Mouse (Mus musculus) adrenal gland, postnatal 14 days (tissue): Measurements from ENCODE around the gene Cd79a. TPM values are rescaled to one million over a fixed set of nuclear protein-coding genes. Genes with fewer than 3 reads are reported as not detected.

Experiments used
- DNase-seq: peaks from one replicate; pipeline ENCODE4 v3.0.0; 2021; ENCODE audit warnings: mixed read lengths
- long read RNA-seq, 2 experiments: library from polyadenylated mRNA; stranded (forward); transcript quantifications; one replicate each; pipeline ENCODE4 v2.0.0; 2021
- total RNA-seq: library from RNA; stranded (reverse); gene quantifications from 2 replicates; pipeline ENCODE4 v1.2.3, GENCODE M21; 2021

Cd79a gene
- 6.0 and 35.0 TPM in 2 replicates for total RNA-seq
- long read RNA-seq, experiment 1, partial matches to known transcripts: 0 of 1 reads
- long read RNA-seq, experiment 1, other reads (novel, unspliced or antisense): 0 of 1 reads
- long read RNA-seq, experiment 2, transcript Cd79a-201 (5 exons, 1,457 nt): major isoform, 8 of 9 reads
- long read RNA-seq, experiment 2, partial matches to known transcripts: 0 of 9 reads
- long read RNA-seq, experiment 2, other reads (novel, unspliced or antisense): 1 of 9 reads

DNA sequence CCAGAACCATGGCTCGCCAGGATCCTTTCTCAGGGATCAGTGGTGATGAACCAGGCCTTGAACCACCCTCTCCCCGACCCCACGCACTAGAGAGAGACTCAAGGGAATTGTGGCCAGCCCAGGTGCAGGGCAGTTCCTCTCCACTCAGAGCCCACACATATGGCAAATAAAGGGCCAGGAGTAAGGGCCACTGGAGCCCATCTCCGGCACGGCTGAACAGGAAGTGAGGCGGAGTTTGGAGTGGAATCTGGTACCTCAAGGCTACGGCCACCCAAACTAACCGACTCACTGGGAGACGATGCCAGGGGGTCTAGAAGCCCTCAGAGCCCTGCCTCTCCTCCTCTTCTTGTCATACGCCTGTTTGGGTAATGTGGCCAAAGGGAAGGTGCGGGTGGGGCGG is at the start of gene Cd79a:
Gene Cd79a (plus strand): TSS at position 158 of the 400 bp plus-strand sequence.
- peak; percentile 34 for DNase-seq

DNA sequence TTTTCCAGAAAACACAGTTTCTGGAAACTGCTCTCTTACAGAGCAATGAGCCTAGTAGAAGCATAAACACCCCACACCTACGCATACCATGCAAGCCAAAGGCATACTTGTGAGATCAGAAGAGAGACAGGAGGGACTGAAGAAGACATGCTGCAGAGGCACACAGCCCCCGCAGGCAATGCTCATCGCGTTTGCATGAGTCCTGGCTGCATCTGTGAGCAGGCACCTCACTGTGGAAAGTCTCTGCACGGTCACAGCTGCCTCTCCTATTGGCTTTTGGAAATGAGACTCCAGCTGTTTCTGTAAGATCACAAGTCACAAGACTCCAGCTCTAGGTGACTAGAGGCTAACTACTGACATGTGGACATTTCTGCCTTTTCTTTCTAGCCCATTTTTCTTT is 47.0 kb upstream of the Cd79a start:
- no peak for DNase-seq

DNA sequence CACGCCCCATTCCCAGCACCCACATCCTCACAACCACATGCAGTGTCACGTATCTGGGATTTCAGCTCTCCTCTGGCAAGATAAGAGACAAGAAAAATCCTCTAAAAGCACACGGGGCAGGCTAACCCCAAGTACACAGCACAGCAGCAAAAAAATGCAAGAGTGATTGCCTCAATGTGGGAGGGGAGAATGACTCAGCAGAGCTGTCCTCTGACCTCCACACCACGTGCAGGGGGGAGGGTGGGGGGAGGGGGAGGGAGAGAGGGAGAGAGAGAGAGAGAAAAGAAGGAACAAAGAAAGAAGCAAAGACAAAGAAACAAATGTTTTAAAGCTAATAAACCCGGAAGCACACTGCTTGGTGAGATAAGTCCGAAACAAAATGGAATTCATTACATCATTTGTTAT is 46.3 kb upstream of the Cd79a start:
- DNase-seq: peak; percentile 51

DNA sequence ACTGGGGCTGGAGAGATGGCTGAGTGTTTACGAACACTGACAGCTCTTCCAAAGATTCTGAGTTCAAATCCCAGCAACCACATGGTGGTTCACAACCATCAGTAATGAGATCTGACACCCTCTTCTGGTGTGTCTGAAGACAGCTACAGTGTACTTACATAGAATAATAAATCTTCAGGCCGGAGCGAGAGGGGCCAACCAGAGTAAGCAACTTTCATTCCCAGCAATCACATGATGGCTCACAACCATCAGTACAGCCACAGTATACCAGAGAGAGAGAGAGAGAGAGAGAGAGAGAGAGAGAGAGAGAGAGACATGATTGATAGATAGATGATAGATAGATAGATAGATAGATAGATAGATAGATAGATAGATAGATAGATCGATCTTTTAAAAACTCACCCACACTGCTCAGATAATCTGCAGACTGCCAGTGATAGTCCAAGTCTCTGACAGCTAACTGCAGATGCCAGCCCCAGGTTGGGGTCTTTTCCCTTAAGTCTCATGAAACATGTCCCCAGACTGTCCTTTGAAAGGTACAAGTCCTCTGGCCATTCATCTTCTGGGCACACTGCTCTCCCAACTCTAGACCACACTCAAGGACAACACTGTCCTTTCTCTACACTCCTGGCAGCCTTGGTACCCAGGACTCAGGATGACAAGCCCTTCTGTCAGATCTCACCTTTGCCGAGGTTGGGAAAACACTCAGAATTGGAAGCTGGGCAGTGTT is 45.4 kb upstream of the Cd79a start:
- DNase-seq: no peak

DNA sequence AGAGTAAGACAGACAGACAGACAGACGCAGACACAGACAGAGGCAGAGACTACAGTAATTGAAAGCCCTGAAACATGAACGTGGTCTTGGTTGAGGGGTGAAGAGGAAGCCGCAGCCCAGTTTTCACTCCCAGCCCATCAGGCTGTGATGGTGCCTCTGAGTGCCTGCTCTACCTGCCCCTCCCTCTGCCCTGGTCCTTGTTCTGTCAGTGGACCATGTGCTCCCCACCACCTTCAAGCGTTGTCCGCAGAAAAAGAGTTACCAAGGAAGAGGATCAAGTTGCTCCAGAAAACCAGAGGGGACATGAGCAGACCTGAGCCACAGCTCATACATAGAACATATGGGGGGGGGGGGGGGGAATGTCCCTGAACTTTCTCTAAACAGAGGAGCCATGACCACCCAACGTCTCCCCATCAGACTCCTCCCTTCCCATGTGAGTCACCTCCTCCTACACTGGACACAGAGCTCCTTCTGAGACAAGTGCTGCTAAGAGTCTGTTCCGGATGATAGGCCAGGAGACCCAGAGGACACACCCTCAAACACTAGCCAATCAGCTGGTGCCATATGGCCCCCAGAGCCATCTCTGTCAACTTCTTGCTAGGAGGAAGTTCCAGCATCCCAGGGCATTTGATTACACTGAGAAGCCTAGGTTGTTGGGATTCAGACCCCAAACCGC is 44.5 kb upstream of the Cd79a start:
- DNase-seq: no peak

DNA sequence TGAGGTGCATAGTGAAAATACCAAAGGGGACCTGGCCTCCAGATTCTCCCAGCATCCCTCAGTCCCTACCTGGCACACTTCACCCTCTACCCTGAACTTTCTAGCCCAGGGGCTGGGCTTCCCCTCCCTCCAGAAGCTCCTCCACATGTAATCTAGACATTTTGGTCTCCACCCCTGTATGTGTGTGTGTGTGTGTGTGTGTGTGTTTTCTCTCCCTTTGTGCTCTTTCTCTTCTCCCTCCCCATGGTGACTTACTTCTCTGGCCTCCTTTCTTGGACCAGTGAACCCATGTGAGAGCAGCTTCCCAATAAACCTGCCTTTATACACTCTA is 44.0 kb upstream of the Cd79a start:
- no peak for DNase-seq

DNA sequence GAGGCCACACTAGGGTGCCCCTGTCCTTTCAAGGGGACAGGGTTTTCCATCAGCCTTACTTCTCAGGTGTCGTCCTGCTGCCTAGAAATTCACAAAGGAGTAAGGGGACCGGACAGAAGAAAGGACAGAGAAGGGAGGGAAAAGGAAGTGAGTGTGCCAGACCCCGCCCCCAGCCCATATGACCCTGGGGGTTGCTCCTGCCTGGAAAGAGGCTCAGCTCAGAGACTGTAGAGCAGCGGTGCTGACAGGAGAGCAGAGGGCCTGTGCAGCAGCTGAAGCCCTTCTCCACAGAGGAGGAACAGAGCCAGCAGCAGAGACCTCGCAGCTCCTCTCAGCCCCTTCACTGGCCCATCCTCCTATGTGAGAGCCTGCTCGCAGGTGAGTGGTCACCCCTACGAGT is 43.5 kb upstream of the Cd79a start:
- DNase-seq: no peak

DNA sequence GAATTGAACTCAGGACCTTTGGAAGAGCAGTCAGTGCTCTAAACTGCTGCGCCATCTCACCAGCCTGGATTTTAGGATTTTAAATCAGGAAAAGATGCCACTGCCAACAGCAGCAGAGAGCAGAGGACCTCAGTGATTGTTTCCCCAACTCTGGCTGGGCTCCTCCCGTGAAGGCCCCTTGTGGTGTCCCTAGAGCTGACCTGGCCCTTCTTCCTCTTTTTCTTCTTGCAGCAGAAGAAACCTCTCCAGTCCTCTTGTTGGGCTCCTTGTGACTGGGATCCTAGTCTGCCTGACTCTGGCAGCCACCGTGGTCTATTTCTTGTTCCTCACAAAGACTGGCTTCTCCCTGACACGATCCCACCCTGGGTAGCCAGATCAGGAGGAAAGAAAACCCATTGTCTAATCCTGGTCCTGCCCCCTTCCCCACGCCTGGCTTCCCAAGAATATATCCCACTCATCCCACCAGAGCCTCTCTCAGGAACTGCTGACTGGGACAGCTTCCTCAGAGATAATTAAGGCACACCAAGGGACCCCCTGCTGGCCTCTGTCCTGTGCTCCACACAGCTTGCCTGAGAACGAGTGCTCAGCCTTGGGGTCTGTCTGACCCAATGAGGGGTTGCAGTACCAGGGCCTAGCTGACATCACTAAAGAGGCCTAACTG is 40.6 kb upstream of the Cd79a start:
- DNase-seq: no peak

DNA sequence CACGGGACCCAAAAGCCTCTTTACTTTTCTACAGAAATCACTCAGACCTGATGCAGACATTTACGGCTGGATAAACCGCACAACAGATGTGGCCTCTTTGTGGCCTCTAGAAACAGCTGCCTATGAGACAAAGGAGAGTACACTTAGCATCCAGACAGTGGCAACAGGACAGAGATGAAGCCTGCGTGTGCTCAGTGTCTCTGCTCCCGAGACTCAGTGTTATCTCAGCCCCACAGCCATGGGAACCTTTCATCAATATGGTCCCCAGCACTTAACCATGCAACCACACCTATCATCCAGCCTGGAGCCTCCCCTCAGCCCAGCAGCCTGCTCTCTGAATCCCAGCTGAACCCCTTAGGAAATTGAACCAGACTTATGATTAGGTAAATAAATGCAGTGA is 37.9 kb upstream of the Cd79a start:
- no peak for DNase-seq

DNA sequence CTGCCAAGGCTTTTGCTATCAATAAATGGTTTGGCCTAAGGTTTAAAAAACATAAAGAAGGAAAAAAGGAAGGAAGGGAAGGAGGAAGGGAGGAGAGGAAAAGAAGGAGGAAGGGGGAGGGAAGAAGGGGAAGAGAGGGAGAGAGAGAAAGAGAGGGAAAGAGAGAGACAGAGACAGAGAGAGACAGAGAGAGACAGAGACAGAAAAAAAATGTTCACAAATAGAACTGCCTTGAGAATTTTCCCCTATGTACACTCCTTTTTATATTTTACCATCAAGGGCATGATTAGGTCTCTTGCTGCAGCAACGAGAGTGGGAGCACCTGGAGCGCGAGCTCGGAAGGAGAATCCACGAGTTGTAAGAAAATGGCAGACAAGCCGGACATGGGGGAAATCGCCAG is 35.3 kb upstream of the Cd79a start, which contains the start of gene Gm9844:
Gene Gm9844 (plus strand): TSS at position 301 of the 400 bp plus-strand sequence.
- DNase-seq: no peak

DNA sequence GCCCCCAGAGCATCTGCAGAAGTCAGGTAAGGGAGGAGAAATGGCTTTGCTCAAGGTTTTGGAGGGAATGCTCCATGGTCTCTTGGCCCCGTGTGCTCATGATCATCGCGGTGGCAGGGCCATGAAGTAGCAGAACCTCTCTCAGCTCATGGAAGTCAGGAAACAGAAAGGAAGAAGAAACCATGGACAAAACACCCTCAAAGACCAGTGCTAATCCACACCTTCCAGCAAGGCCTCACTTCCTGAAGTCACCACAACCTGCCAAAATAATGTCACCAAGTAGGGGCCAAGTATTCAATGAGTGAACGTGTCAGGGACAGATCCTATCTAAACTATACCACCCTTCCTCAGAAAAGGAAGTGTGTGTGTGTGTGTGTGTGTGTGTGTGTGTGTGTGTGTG is 34.3 kb upstream of the Cd79a start:
- DNase-seq: no peak

DNA sequence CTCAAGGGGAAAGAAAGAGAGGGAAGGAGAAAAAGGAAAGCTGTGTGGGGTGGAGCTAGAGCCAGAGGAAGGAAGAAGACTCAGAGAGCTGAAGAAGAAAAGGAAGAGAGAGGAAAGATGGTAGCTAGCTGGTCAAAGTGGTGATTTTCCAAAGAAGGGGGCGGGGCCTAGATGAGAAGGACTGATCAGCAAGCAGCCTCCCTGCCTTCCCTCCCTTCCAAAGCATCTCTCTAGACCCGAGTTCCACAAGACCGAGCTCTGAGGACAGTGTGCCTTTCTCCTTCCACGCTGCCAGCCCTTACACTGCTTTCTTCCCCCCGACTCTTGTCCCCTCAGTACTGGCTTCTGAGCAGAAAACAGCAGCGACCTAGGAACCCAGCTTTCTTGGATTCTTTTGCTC is 33.0 kb upstream of the Cd79a start:
- no peak for DNase-seq

DNA sequence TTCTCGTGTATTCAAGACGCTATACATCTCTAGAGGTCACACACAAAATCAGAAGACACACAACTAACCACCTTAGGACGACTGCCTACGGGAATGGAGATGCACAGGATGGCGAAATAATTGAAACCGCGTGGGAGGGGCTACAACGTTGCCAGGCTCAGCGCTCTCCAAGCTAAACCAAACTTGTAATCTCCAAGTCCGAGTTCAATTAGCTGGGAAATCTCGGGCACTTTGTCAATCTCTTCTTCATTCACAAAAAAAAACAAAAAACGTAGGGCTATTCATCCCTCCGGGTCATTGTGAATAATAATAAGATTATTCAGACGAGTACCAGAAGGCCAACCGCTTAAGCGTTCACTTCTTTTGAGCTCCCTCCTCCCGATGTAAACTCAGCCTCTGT is 28.1 kb upstream of the Cd79a start:
- DNase-seq: no peak

DNA sequence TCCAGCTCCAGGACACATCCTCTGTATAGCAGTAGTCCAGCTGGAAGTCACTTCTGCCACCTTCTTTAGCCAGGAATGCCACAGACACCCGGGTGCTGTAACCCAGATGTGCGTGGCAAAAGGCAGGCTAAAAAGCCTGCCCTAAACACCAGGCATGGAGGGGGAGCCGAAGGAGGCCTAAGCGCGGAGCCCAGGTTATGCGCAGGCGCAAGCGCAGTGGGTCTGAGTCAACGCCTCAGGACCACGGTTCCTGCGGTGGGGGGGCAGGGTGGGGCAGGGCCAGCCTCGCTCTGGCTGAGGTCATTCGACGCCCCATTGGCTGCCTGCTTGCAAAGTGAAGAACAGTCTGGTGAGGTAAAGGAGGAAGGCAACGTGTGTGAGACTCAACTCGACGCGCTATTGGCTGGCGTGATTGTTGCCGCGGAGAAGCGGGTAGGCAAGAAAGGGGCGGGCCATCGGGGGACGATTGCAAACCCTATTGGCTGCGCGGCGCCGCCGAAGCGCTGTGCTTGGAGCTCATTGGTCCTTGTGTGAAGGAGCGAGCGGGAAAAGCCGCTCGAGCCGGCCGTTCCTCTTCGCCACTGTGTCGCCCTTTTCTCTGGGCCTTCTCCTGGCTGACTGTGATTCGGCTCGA is 27.5 kb upstream of the Cd79a start, which contains the start of the genes Lypd4 and Dmrtc2:
Gene Lypd4 (minus strand): TSS at position 410 of the 634 bp plus-strand sequence.
Gene Dmrtc2 (plus strand): TSS at position 526 of the 634 bp plus-strand sequence.
- DNase-seq: no peak

DNA sequence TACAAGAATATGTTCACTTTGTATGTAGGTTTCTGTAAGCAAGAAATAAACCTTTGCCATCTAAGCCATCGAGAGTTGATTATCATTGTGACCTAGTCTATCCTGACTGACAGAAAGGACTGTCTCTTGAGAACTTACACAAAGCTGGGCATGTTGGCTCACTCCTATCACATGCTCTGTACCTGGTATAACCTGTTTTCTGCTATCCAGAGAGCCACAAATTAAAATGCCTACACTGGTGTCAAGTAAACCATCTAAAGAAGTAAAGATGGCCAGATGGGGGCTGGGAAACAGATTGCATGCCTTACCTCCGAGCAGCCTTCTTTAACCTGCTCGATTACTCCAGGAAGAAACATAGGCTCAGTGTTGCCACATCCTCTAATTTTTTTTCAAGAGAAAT is 19.6 kb upstream of the Cd79a start:
- DNase-seq: no peak

DNA sequence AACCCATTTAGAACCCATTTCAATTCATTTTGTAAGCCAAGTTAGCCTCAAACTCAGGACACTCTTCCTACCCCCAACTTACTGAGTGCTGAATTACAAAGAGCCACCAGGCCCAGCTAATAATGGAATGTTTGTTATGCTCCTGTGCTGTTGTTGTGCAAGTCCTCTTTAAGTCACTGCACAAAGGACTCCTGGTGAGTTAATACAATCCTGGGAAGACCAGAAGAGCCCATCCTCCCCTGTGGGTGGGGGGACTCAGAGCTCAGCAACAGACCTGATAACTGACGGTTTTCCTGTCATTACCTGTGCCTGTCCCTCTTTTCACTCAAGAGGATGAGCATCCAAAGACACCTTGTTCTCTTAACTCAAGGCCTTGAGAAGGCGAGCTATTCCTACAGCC is 17.6 kb upstream of the Cd79a start:
- no peak for DNase-seq

DNA sequence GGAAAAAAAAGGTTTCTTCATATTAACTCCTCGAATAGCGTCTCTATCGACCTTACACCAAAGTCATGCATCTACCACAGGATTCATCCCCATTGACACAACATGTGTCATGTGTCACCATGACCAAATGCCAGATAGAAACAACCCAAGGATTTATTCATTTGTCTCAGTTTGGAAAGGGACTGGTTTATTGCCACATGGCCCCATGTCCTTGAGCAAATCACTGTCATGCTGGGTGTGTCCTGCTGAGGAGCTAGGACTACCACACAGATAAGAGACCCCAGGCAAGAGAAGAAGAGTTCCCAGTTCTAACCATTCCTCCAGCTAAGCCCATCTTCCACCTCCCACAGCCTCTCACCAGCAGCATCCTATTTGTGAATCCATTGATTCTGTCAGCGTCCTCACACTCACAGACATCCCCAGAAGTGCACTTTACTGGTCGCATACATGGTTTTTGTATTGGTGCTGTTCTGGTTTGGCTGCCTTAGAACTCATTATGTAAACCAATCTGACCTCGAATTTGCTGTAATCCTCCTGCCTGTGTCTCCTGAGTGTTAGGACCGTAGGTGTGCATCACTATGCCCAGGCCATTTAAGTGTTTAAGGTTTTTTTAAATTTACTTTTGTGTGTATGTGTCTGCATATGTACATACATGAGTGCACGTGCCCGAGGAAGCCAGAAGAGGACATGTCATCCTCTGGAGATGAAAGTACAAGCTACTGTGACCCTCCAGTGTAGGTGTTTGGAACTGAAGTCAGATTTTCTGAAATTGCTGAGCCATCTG is 14.6 kb upstream of the Cd79a start:
- DNase-seq: peak; percentile 69

DNA sequence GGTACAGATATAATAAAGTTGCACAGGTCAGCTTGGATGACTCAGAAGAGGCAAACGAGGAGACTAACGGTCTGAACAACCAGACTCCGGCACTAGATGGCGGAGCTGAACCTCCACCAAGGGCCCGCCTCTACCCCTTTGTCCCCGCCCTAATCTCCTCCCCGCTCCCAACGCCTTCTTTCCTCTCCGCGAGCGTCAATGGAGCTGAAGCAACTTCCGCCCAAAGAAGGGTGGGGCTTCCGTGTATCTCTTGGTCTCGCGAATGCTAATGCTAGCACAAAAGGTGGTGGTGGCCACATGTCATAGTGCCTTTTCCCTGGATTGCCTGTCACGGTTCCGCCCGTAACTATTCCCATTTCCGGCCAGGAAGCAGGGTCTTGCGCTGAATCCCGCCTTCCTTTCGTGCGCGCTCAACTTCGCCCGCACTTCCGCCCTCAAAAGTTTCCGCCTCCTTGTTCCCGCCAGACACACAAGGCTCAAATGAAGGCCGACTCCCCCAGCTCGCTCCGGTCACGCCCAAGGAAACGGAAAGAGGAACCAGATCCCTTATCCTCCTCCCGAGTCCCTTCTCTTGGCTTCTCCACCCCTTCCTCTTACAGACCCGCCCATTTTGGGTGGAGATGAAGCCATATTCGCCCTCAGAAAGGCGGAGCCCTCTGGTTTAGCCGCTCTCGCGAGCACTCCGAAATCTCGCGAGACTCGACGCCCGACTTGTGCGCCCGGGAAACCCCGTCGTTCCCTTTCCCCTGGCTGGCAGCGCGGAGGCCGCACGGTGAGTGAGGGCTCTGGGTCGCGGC is 13.1 kb upstream of the Cd79a start, which contains the start of gene Rps19:
Gene Rps19 (plus strand): TSS at position 476 of the 797 bp plus-strand sequence.
- DNase-seq: peak; percentile 99

DNA sequence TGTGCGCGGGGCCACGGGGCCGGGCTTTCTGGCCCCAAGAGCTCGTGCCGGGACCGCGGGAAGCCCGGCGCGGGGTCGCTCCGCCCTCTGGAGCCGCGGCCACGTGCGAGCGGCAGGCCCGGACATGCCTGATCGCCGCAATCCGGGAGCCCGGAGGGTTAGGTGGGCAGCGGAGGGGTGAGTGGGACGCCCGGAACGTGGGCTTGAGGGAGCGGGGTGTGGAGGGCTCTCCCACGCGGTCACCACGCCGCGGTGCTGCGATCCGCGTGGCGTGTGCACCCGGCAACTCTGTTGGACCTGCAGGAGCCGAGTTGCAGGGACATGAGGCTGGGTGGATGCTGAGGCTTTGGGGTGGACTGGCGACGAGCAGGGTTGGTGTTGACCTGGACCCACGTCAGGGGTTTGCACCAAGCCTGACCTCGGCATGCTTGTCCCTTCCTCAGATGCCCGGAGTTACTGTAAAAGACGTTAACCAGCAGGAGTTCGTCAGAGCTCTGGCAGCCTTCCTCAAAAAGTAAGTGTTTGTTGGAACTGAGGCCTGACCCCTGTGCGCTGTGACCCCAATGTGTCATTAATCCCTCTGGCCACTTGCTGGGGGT is 12.4 kb upstream of the Cd79a start:
- DNase-seq: peak; percentile 59
